Mouse (Mus musculus): ENCODE measurements around the gene Gm3893.
"Not testable (repeated sequence)": the region's sequence is repeated elsewhere in the genome, so short reads cannot be mapped to it uniquely, and the experiment has no call there.

Gene Gm3893

DNA sequence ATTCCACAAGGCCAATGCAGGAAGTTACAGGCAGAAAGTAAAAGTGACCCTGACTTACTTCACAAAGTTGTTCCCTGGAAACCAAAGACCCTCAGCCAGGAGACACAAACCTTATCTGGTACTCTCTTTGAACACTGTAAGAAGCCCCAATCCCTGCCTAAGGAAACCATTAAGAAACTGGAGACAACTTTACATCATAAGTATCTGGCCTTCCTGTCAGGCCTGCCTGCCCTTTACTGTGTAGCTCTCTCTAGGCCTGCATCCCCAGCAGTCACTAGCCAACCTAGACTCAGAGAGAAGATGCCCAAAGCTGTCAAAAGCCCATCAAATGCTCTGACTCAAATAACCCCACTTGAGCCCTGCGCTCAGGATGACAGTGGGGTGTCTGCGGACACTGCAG, at the start of gene Gm3893:
TSS of gene Gm3893 (plus strand) at position 301 of the 400 bp plus-strand sequence.
- not testable (repeated sequence) for DNase-seq (ENCODE audit: extremely low spot score)

DNA sequence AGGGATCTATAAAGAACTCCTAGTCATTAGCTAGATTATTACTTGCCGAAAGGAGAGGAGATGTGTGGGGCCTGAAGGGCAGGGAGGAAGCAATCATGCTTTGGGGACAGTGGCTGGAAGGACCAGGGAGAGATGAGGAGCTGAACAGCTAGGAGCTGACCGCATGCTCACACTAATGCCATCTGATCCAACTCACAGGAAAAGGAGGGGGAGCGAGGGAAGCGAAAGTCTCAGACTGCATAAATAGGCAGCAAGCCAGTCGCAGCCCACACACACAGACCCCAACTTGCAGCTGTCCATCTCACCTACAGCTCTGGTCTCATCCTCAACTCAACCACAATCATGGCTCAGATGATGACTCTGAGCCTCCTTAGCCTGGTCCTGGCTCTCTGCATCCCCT, 23.5 kb downstream of the Gm3893 start, which contains the start of gene Gm13304:
TSS of gene Gm13304 (plus strand) at position 301 of the 400 bp plus-strand sequence.
- DNase-seq (ENCODE audit: extremely low spot score): not testable (repeated sequence)
